Mouse (Mus musculus) bone marrow macrophage, adult 2 months (primary cell): ENCODE results near the gene Dock1.

Experiments used
- CTCF ChIP-seq: IDR thresholded peaks from 2 replicates; pipeline ENCODE4 v1.5.1; 2012; ENCODE audit warnings: low read depth, mild to moderate bottlenecking, low read length, moderate library complexity
- POLR2A ChIP-seq: IDR thresholded peaks from 2 replicates; pipeline ENCODE4 v1.6.1; 2012; ENCODE audit warnings: mild to moderate bottlenecking, low read depth, low read length, borderline replicate concordance

DNA sequence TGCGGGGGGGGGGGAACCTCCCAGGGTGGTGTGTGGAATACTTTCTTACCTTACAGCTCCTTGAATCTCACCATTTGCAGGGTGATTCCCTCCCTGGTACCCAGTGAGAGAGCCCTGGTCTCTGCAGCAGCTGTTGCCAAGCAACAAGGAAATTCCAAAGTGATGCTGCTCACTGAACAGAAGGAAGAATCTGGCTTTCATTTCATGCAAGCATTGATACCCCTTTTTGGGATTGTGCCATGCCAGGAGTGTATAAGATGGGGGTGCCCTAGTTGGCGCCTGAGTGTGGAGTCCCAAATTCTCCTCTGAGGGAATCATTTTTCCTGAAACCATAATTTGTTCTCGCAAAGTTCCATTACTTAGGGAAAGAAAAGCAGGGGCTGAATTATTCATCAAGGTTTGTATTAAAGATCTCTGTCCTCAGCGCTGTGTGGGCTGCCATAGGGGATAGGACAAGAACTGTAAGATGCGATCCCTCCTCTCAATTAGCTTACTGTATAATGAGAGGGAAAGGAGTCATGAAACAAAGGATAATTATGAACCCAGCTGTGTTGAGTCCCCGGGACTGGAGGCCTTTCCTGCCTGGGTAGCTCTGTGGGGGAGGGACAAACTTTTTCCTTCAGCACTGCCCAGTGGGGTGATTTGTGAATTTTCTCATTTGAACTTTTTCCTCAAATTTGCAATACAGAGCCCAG lies 104.2 kb downstream of the Dock1 start:
- TF ChIP-seq CTCF: no peak
- no peak for TF ChIP-seq POLR2A
